Mouse (Mus musculus): ENCODE results near the gene Senp3. TPM values are rescaled to one million over a fixed set of nuclear protein-coding genes. Genes with fewer than 3 reads are reported as not detected.

The Senp3 gene
- polyA plus RNA-seq, 1 experiment from 2014 or later = 81.1 TPM

GRCm38 (mm10) chr11:69670786-69671725, 10.8 kb downstream of the Senp3 start:
- H3K9ac ChIP-seq = peak overlapping the region; percentile 99
- 1% methylated on average over 59 of the region's 61 CpGs for WGBS
- H3K9me3 ChIP-seq = no peaks in the 10 kb centered on the region
- peak overlapping the region; percentile 85 for H3K4me2 ChIP-seq
- no peaks in the 10 kb centered on the region for H3K27me3 ChIP-seq
- H3K4me1 ChIP-seq = peaks cover 28% of the 10 kb centered on the region
- peaks cover 71% of the 10 kb centered on the region for H3K36me3 ChIP-seq
- peak; percentile 76 for ATAC-seq (ENCODE audit: borderline replicate concordance, extremely low read depth, low FRiP score, low TSS enrichment)
- H3K4me3 ChIP-seq = peak overlapping the region; percentile 95
- H3K27ac ChIP-seq = peak overlapping the region; percentile 95

- H3K36me3 ChIP-seq = peaks cover 66% of the 10 kb centered on the region
- no peaks in the 10 kb centered on the region for H3K27me3 ChIP-seq
- H3K9me3 ChIP-seq = no peaks in the 10 kb centered on the region
- H3K4me1 ChIP-seq = peaks cover 29% of the 10 kb centered on the region
- no peak overlapping the region for H3K9ac ChIP-seq
- H3K4me2 ChIP-seq = no peak overlapping the region
- 0 out of 2 replicates have a peak overlapping the region, but pooled peaks have one; percentile 10 for H3K27ac ChIP-seq
- WGBS = 86% methylated on average over 3 of the region's 3 CpGs
- H3K4me3 ChIP-seq = no peak overlapping the region
- no peak for ATAC-seq (ENCODE audit: borderline replicate concordance, extremely low read depth, low FRiP score, low TSS enrichment)
These were observed 15.2 kb downstream of the Senp3 start for GRCm38 (mm10) chr11:69666665-69667005.

- H3K27me3 ChIP-seq = no peaks in the 10 kb centered on the region
- H3K4me1 ChIP-seq = peaks cover 34% of the 10 kb centered on the region
- H3K4me3 ChIP-seq = no peak within 1 kb of the TSS
- 26% methylated on average over 7 of the region's 7 CpGs for WGBS
- peak within 1 kb of the TSS; percentile 33; the same call in 1 of the 2 replicates for H3K27ac ChIP-seq
- no peaks in the 10 kb centered on the region for H3K9me3 ChIP-seq
- H3K36me3 ChIP-seq = peaks cover 66% of the 10 kb centered on the region
- no peak within 1 kb of the TSS for H3K4me2 ChIP-seq
- no peak within 1 kb of the TSS for H3K9ac ChIP-seq
- no peak for ATAC-seq (ENCODE audit: borderline replicate concordance, extremely low read depth, low FRiP score, low TSS enrichment)
These were observed 15.8 kb downstream of the Senp3 start, which contains the start of gene Cd68 for GRCm38 (mm10) chr11:69665961-69666664. Cd68 (minus strand) TSS chr11:69666153.

- peak overlapping the region; percentile 33; the same call in 1 of the 2 replicates for H3K27ac ChIP-seq
- 60% methylated on average over 9 of the region's 9 CpGs for WGBS
- no peaks in the 10 kb centered on the region for H3K9me3 ChIP-seq
- peaks cover 66% of the 10 kb centered on the region for H3K36me3 ChIP-seq
- H3K4me2 ChIP-seq = no peak overlapping the region
- peaks cover 32% of the 10 kb centered on the region for H3K4me1 ChIP-seq
- H3K27me3 ChIP-seq = no peaks in the 10 kb centered on the region
- no peak overlapping the region for H3K4me3 ChIP-seq
- ATAC-seq (ENCODE audit: borderline replicate concordance, extremely low read depth, low FRiP score, low TSS enrichment) = no peak
- no peak overlapping the region for H3K9ac ChIP-seq
These were observed 16.4 kb downstream of the Senp3 start for GRCm38 (mm10) chr11:69665457-69665960.

GRCm38 (mm10) chr11:69664841-69665240, 17.0 kb downstream of the Senp3 start:
- H3K9ac ChIP-seq = no peak overlapping the region
- 0 out of 2 replicates have a peak overlapping the region, but pooled peaks have one; percentile 33 for H3K27ac ChIP-seq
- no peak overlapping the region for H3K4me2 ChIP-seq
- peaks cover 59% of the 10 kb centered on the region for H3K36me3 ChIP-seq
- H3K27me3 ChIP-seq = no peaks in the 10 kb centered on the region
- ATAC-seq (ENCODE audit: borderline replicate concordance, extremely low read depth, low FRiP score, low TSS enrichment) = no peak
- H3K4me3 ChIP-seq = no peak overlapping the region
- H3K4me1 ChIP-seq = peaks cover 27% of the 10 kb centered on the region
- no peaks in the 10 kb centered on the region for H3K9me3 ChIP-seq
- WGBS = 87% methylated on average over 7 of the region's 7 CpGs

GRCm38 (mm10) chr11:69663795-69664194, 18.1 kb downstream of the Senp3 start:
- Histone ChIP-seq H3K27me3 (no peaks in the 10 kb centered on the region), H3K36me3 (peaks cover 56% of the 10 kb centered on the region), H3K4me3 (no peak overlapping the region), H3K4me2 (no peak overlapping the region), H3K9me3 (no peaks in the 10 kb centered on the region), H3K27ac (peak overlapping the region; percentile 93; the same call in 1 of the 2 replicates), H3K9ac (no peak overlapping the region), H3K4me1 (peaks cover 16% of the 10 kb centered on the region)
- WGBS = 73% methylated on average over 6 of the region's 6 CpGs
- no peak for ATAC-seq (ENCODE audit: borderline replicate concordance, extremely low read depth, low FRiP score, low TSS enrichment)

GRCm38 (mm10) chr11:69662967-69663671, 18.8 kb downstream of the Senp3 start:
- ATAC-seq (ENCODE audit: borderline replicate concordance, extremely low read depth, low FRiP score, low TSS enrichment) = no peak
- no peaks in the 10 kb centered on the region for H3K27me3 ChIP-seq
- peak overlapping the region; percentile 57 for H3K4me3 ChIP-seq
- 62% methylated on average over 13 of the region's 13 CpGs for WGBS
- no peaks in the 10 kb centered on the region for H3K9me3 ChIP-seq
- peak overlapping the region; percentile 93 for H3K27ac ChIP-seq
- peak overlapping the region; percentile 14 for H3K9ac ChIP-seq
- peak overlapping the region; percentile 50 for H3K4me2 ChIP-seq
- H3K4me1 ChIP-seq = peaks cover 14% of the 10 kb centered on the region
- peaks cover 56% of the 10 kb centered on the region for H3K36me3 ChIP-seq

GRCm38 (mm10) chr11:69662213-69662966, 19.5 kb downstream of the Senp3 start, which contains the start of gene Mpdu1:
Mpdu1 (minus strand) TSS chr11:69662642.
- ATAC-seq (ENCODE audit: borderline replicate concordance, extremely low read depth, low FRiP score, low TSS enrichment) = peak; percentile 94
- Histone ChIP-seq H3K4me1 (peaks cover 17% of the 10 kb centered on the region), H3K9me3 (no peaks in the 10 kb centered on the region), H3K4me3 (peak within 1 kb of the TSS; percentile 57), H3K27me3 (no peaks in the 10 kb centered on the region), H3K36me3 (peaks cover 56% of the 10 kb centered on the region), H3K27ac (peak within 1 kb of the TSS; percentile 93), H3K9ac (peak within 1 kb of the TSS; percentile 68), H3K4me2 (peak within 1 kb of the TSS; percentile 50)
- WGBS = under 1% methylated on average over 48 of the region's 48 CpGs

- WGBS = 64% methylated on average over 3 of the region's 3 CpGs
- Histone ChIP-seq H3K4me1 (peaks cover 18% of the 10 kb centered on the region), H3K36me3 (peaks cover 57% of the 10 kb centered on the region), H3K9ac (peak overlapping the region; percentile 68), H3K27ac (peak overlapping the region; percentile 93), H3K27me3 (no peaks in the 10 kb centered on the region), H3K4me2 (peak overlapping the region; percentile 50), H3K9me3 (no peaks in the 10 kb centered on the region), H3K4me3 (peak overlapping the region; percentile 57)
- ATAC-seq (ENCODE audit: borderline replicate concordance, extremely low read depth, low FRiP score, low TSS enrichment) = no peak
These were observed 20.5 kb downstream of the Senp3 start for GRCm38 (mm10) chr11:69661221-69661881.

- 77% methylated on average over 15 of the region's 15 CpGs for WGBS
- H3K4me1 ChIP-seq = peaks cover 28% of the 10 kb centered on the region
- H3K36me3 ChIP-seq = peaks cover 49% of the 10 kb centered on the region
- H3K4me2 ChIP-seq = no peak overlapping the region
- H3K9me3 ChIP-seq = no peaks in the 10 kb centered on the region
- H3K9ac ChIP-seq = no peak overlapping the region
- H3K27me3 ChIP-seq = no peaks in the 10 kb centered on the region
- no peak overlapping the region for H3K27ac ChIP-seq
- ATAC-seq (ENCODE audit: borderline replicate concordance, extremely low read depth, low FRiP score, low TSS enrichment) = no peak
- no peak overlapping the region for H3K4me3 ChIP-seq
These were observed 24.4 kb downstream of the Senp3 start for GRCm38 (mm10) chr11:69657462-69657881.

All from lung, embryonic 15.5 days (tissue).